Mouse (Mus musculus): ENCODE results near the gene Mzf1.

DNA sequence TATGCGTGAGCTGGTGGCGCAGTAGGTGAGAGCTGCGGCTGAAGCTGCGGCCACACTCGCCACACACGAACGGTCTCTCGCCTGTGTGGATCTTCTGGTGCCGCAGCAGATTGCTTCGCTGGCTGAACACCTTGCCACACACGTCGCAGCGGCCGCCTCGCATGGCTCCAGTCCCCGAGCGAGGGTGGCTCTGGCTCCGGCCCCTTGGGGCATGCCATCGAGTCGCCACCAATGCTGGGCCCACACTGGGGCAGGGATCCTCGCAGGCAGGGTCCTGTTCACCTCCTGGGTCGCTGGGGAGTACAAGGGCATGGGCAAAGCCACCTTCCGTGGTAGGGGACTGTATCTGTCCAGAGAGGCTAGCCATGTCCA, 10.3 kb downstream of the Mzf1 start:
- TF ChIP-seq CTCF (IDR thresholded peaks at IDR 0.05; ENCODE audit: extremely low read depth, insufficient read length, insufficient replicate concordance, low read depth, low read length) (no peak), POLR2A (IDR thresholded peaks at IDR 0.05; ENCODE audit: low read depth, low read length) (no peak)
